Mouse (Mus musculus): Measurements from ENCODE around the gene Pgap1. TPM values are rescaled to one million over a fixed set of nuclear protein-coding genes. Genes with fewer than 3 reads are reported as not detected.

Gene Pgap1
- polyA plus RNA-seq (2014; fragmentation: Illumina TruSeq; extraction: RNeasy Lipid Tissue Mini Kit (QIAGEN cat#74804); ENCODE audit: low read depth, low replicate concordance), result 9.6 TPM

DNA sequence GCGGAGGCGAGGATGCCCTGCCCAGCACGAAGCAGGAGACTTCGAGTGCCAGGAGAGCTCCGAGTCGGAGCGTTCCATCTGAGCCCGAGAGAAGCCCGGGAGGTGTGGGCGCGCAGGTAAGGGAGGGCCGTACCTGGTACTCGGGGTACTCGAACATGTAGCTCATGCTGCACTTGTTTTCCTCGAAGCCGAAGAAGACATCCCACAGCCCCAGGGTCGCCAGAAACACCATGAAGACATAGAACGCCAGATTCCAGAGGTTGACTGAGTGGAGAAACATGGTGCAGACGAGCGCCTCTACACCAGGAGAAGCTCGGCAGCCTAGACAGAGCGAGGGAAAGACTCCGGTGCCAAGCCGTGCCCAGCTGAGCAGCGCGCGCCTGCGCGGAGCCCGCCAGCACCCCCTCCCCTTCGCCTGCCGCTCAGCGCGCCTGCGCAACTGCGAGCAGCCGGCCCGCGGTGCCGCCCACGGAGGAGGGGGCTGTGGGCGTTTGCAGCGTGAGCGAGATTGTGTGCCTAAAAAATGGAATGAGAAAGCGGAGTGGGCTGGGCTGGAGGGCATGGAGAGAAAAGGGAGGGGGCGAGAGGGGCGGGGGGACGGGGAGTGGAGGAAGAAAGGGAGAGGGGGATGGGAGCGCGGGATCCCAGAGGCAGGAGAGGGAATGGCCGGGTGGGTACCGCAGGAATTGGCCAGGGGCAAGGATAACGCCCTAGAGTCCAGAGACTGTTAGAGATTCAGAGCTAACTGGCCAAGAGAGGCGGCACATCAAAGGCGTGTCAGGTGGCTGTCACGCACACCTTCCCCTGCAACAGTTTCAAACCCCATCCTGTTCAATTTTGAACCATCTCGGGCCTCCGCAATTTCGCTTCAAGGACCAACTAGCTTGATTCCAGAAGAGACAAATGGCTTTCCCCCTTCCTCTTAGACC lies at the start of gene Pgap1:
Gene Pgap1 (minus strand): TSS at position 384 of the 929 bp plus-strand sequence.

DNA sequence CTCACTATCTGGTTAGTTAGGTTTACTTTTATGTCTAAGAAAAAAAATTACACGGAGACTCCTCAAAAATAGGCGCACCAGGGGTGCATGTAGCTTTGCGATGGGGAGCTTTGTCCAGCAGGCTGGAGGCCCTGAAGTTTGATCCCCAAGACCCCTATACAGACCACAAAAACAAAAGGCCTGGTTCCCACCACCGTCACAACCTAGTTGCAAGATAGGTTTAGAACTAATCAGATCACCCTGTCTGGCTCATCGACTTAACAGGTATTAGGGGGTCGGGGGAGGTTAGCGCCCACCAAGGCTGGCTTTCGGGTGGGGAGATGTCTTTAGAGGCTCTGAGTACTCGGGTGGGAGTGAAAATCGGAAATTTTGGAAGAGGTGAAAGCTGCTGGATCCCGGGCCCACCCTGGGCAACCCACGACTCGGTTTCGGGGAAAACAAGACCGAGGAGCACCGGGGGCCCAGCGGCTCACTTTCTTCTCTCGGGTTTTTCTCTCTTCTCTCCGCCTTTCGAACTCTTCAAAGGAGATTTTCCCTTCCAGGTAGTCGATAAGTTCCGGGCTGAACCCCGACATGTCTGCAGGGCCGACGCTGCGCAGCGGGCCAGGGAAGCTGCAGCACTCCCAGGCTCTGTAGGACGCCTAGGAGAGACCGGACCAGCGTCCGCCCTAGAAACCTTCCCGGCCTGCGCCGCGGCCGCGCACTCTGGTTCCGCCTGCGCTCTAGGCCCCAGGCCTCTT lies 119.0 kb downstream of the Pgap1 start, which contains the start of gene Gtf3c3:
Gene Gtf3c3 (minus strand): TSS at position 632 of the 740 bp plus-strand sequence.

Other genes starting within 250 kb of the Pgap1 start
- gene Gtf3c3, start 118.7 kb downstream of the Pgap1 start, polyA plus RNA-seq (2014; fragmentation: Illumina TruSeq; extraction: RNeasy Lipid Tissue Mini Kit (QIAGEN cat#74804); ENCODE audit: low read depth, low replicate concordance), result 16.4 TPM

Measured in liver, adult 10 weeks (tissue).